16 mouse cellular contexts compared by ENCODE assay signal in the genomic region with DNA sequence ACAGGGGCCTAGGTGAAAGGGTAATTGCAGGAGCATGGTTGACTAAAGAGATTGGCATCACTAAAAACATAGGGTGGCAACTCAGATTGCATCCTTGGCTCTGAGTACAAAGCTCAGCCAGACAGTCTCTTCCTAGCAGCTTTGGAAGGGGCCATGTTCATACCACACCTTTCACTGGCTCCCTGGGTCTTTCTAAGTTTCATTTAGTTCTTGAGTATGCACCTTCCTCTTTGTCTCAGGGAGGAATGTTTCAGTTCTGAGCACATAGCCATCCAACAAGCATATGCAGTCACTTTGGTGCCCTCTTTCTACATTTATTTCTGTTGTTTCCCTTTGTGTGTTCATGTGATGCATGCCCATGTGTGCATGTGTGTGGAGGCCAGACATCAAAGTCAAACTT.
"Had no signal": no experiment of that assay in that cellular context is flagged by ENCODE, and none has a peak within 500 bp of the region (broad histone marks: within the 10 kb centered on the region; RNA-seq: fewer than 3 reads in every experiment).

No protein-coding gene starts in this region.

- H3K27me3 ChIP-seq: neural tube, embryonic 13.5 days; neural tube, embryonic 15.5 days; stomach, embryonic 15.5 days had no signal

- H3K9me3 ChIP-seq: neural tube, embryonic 13.5 days; neural tube, embryonic 15.5 days; stomach, embryonic 15.5 days had no signal

- H3K36me3 ChIP-seq: neural tube, embryonic 13.5 days; neural tube, embryonic 15.5 days; stomach, embryonic 15.5 days had no signal

- H3K9ac ChIP-seq: neural tube, embryonic 13.5 days; neural tube, embryonic 15.5 days; stomach, embryonic 15.5 days had no signal

- H3K27ac ChIP-seq: neural tube, embryonic 13.5 days; neural tube, embryonic 15.5 days; stomach, embryonic 15.5 days; stomach, postnatal 0 days had no signal

- DNase-seq: retina, postnatal 1 day; right cerebral cortex, adult 18-20 months; right cerebral cortex, postnatal 14 days; right cerebral cortex, postnatal 25 days; right cerebral cortex, postnatal 4 days; spleen, adult 18-20 months; thymus, adult 18-20 months; thymus, adult 2 months; thymus, postnatal 14 days; thymus, postnatal 25 days; thymus, postnatal 36 days; thymus, postnatal 4 days had no signal

- H3K4me2 ChIP-seq: neural tube, embryonic 13.5 days; neural tube, embryonic 15.5 days; stomach, embryonic 15.5 days had no signal

- H3K4me1 ChIP-seq: neural tube, embryonic 15.5 days; stomach, embryonic 15.5 days had no signal

- H3K4me3 ChIP-seq: neural tube, embryonic 13.5 days; neural tube, embryonic 15.5 days; stomach, embryonic 15.5 days had no signal
